Mouse (Mus musculus) heart, embryonic 12.5 days (tissue): ENCODE data around the gene Ubxn11. TPM values are rescaled to one million over a fixed set of nuclear protein-coding genes. Genes with fewer than 3 reads are reported as not detected.

Experiments
- ATAC-seq: fragments of 200-750 bp; cut with Nextera tagmentation; 2 replicates; pipeline ENCODE4 v1.8.0; 2017; ENCODE audit warnings: moderate TSS enrichment, moderate library complexity; ENCODE audit not compliant: insufficient number of reproducible peaks, low FRiP score
- H3K27ac ChIP-seq: fragments of 300-500 bp; sonication (generic); 2 replicates; pipeline ENCODE4 v1.5.1; 2016; ENCODE audit warnings: mild to moderate bottlenecking, moderate library complexity; ENCODE audit not compliant: poor library complexity, severe bottlenecking
- H3K27me3 ChIP-seq: fragments of 300-500 bp; sonication (generic); replicated peaks from 2 replicates; pipeline ENCODE4 v1.6.1; 2016; ENCODE audit warnings: mild to moderate bottlenecking, moderate library complexity
- H3K36me3 ChIP-seq: fragments of 300-500 bp; sonication (generic); 2 replicates; pipeline ENCODE4 v1.6.1; 2016; ENCODE audit warnings: mild to moderate bottlenecking, moderate library complexity
- H3K4me1 ChIP-seq: fragments of 300-500 bp; sonication (generic); replicated peaks from 2 replicates; pipeline ENCODE4 v1.6.1; 2016; ENCODE audit warnings: mild to moderate bottlenecking
- H3K4me2 ChIP-seq: fragments of 300-500 bp; sonication (generic); 2 replicates; pipeline ENCODE4 v1.6.1; 2016; ENCODE audit warnings: mild to moderate bottlenecking, moderate library complexity
- H3K4me3 ChIP-seq: fragments of 300-500 bp; sonication (generic); 2 replicates; pipeline ENCODE4 v1.5.1; 2016; ENCODE audit warnings: mild to moderate bottlenecking
- H3K9ac ChIP-seq: fragments of 300-500 bp; sonication (generic); 2 replicates; pipeline ENCODE4 v1.6.1; 2016; ENCODE audit warnings: mild to moderate bottlenecking, moderate library complexity
- H3K9me3 ChIP-seq: fragments of 300-500 bp; sonication (generic); replicated peaks from 2 replicates; pipeline ENCODE4 v1.6.1; 2016; ENCODE audit warnings: mild to moderate bottlenecking, moderate library complexity
- WGBS: fragments of 180-500 bp; shearing (Covaris S2); methylation state at CpG from one replicate; pipeline ENCODE4 v1.1.7; 2016; 5-methylcytosine and 5-hydroxymethylcytosine counted together
- polyA plus RNA-seq: library from polyadenylated mRNA; unstranded; fragments of >200 nt; fragmentation: Nextera tagmentation; extraction: Ambion mirVana; gene quantifications from 2 replicates; pipeline ENCODE4 v1.2.1, GENCODE M21; 2016

Gene Ubxn11
- polyA plus RNA-seq, 1 experiment from 2014 or later, result 2.7 TPM

DNA sequence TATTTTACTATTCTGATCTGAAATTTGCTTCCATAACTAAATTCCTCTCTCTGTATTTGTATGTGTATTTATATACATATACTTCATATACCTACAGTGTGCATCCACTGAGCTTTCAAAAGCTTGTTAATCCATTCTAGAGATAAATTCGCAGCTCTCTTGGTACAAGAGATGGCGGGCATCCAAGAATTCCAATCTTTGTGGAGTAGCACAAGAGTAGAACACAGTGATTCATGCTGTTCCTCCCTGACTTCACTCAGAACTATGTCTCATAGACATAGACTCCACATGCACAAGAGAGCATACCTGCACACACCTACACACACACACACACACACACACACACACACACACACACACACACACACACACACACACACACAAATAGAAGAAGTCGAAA, 70.0 kb downstream of the Ubxn11 start:
- Histone ChIP-seq H3K36me3 (peaks cover 23% of the 10 kb centered on the region), H3K4me1 (peaks cover 15% of the 10 kb centered on the region), H3K27ac (0 out of 2 replicates have a peak overlapping the region, but pooled peaks have one; percentile 21), H3K9me3 (no peaks in the 10 kb centered on the region), H3K4me3 (no peak overlapping the region), H3K4me2 (no peak overlapping the region), H3K27me3 (no peaks in the 10 kb centered on the region), H3K9ac (no peak overlapping the region)
- 50% methylated on average over 3 of the region's 3 CpGs for WGBS
- ATAC-seq, result no peak

Other genes starting within 250 kb of the Ubxn11 start
- 21.7 and 23.5 TPM in 2 replicates for gene Rps6ka1, start 214.8 kb upstream of the Ubxn11 start, polyA plus RNA-seq
- 1,861 and 1,891 TPM in 2 replicates for gene Hmgn2, start 133.9 kb upstream of the Ubxn11 start, polyA plus RNA-seq
- gene Dhdds, start 101.7 kb upstream of the Ubxn11 start, polyA plus RNA-seq, result 30.5 and 33.3 TPM in 2 replicates
- gene Lin28a, start 83.7 kb upstream of the Ubxn11 start, polyA plus RNA-seq, result 0.64 and 0.99 TPM in 2 replicates
- gene Zfp683, start 48.7 kb upstream of the Ubxn11 start, polyA plus RNA-seq, result not detected in 2 replicates
- 0.41 and 0.51 TPM in 2 replicates for gene Crybg2, start 41.8 kb upstream of the Ubxn11 start, polyA plus RNA-seq
- 4.3 and 5.7 TPM in 2 replicates for gene Cd52, start 7.5 kb upstream of the Ubxn11 start, polyA plus RNA-seq
- 179 and 190 TPM in 2 replicates for gene Sh3bgrl3, start 26.2 kb downstream of the Ubxn11 start, polyA plus RNA-seq
- 29.5 and 30.1 TPM in 2 replicates for gene Cep85, start 84.5 kb downstream of the Ubxn11 start, polyA plus RNA-seq
- gene Gm7534, start 100.4 kb downstream of the Ubxn11 start, polyA plus RNA-seq, result not detected in 2 replicates
- gene Catsper4, start 124.8 kb downstream of the Ubxn11 start, polyA plus RNA-seq, result not detected in 2 replicates
- gene Cnksr1, start 135.8 kb downstream of the Ubxn11 start, polyA plus RNA-seq, result 0.61 and 1.4 TPM in 2 replicates
- gene E130218I03Rik, start 141.1 kb downstream of the Ubxn11 start, polyA plus RNA-seq, result 0.23 and 0.51 TPM in 2 replicates
- 11.2 and 12.3 TPM in 2 replicates for gene Zfp593, start 143.0 kb downstream of the Ubxn11 start, polyA plus RNA-seq
- gene Gm30191, start 144.4 kb downstream of the Ubxn11 start, polyA plus RNA-seq, result not detected in 2 replicates
- gene Grrp1, start 151.5 kb downstream of the Ubxn11 start, polyA plus RNA-seq, result 4.5 TPM in 2 replicates
- gene Pdik1l, start 185.3 kb downstream of the Ubxn11 start, polyA plus RNA-seq, result 14.9 and 18.1 TPM in 2 replicates
- gene Trim63, start 212.6 kb downstream of the Ubxn11 start, polyA plus RNA-seq, result 90.7 and 93.9 TPM in 2 replicates
- 0.42 and 0.44 TPM in 2 replicates for gene Slc30a2, start 240.6 kb downstream of the Ubxn11 start, polyA plus RNA-seq